Mouse (Mus musculus) forebrain, postnatal 0 days (tissue): ENCODE data around the gene Cmklr1. TPM values are rescaled to one million over a fixed set of nuclear protein-coding genes. Genes with fewer than 3 reads are reported as not detected.

Experiments
- ATAC-seq: fragments of 200-750 bp; cut with Nextera tagmentation; 2 replicates; pipeline ENCODE4 v1.8.0; 2017; ENCODE audit warnings: mild to moderate bottlenecking, moderate library complexity
- DNase-seq: peaks from one replicate; pipeline ENCODE4 v3.0.0-alpha.2; 2015
- H3K27ac ChIP-seq: fragments of 300-500 bp; sonication (generic); 2 replicates; pipeline ENCODE4 v1.5.1; 2014; ENCODE audit warnings: low read depth, mild to moderate bottlenecking, antibody characterized with exemption, low read length, moderate library complexity, mixed read lengths
- H3K27me3 ChIP-seq: fragments of 300-500 bp; sonication (generic); 2 replicates; pipeline ENCODE4 v1.6.1; 2014; ENCODE audit warnings: mild to moderate bottlenecking, low read length, mixed read lengths; ENCODE audit not compliant: insufficient read depth
- H3K36me3 ChIP-seq: fragments of 300-500 bp; sonication (generic); 2 replicates; pipeline ENCODE4 v1.6.1; 2014; ENCODE audit warnings: mild to moderate bottlenecking, moderate library complexity; ENCODE audit not compliant: insufficient read depth
- H3K4me1 ChIP-seq: fragments of 300-500 bp; sonication (generic); 2 replicates; pipeline ENCODE4 v1.6.1; 2014; ENCODE audit warnings: antibody characterized with exemption; ENCODE audit not compliant: insufficient read depth
- H3K4me2 ChIP-seq: fragments of 300-500 bp; sonication (generic); 2 replicates; pipeline ENCODE4 v1.6.1; 2014; ENCODE audit warnings: low read depth, mild to moderate bottlenecking, moderate library complexity
- H3K4me3 ChIP-seq: fragments of 300-500 bp; sonication (generic); 2 replicates; pipeline ENCODE4 v1.5.1; 2014; ENCODE audit warnings: low read depth, low read length, mixed read lengths
- H3K9ac ChIP-seq: fragments of 300-500 bp; sonication (generic); 2 replicates; pipeline ENCODE4 v1.6.1; 2014; ENCODE audit warnings: mild to moderate bottlenecking
- H3K9me3 ChIP-seq: fragments of 300-500 bp; sonication (generic); 2 replicates; pipeline ENCODE4 v1.6.1; 2016; ENCODE audit warnings: low read length
- CTCF ChIP-seq: sonication (generic); IDR thresholded peaks from 2 replicates; pipeline ENCODE4 v1.5.1; 2016; ENCODE audit warnings: antibody characterized with exemption, control low read depth, low read depth
- WGBS: fragments of 180-500 bp; shearing (Covaris S2); extraction: QIAGEN DNeasy Blood & Tissue Kit; methylation state at CpG from one replicate; pipeline ENCODE4 v1.1.7; 2014; 5-methylcytosine and 5-hydroxymethylcytosine counted together
- polyA plus RNA-seq: library from polyadenylated mRNA; unstranded; fragments of >200 nt; fragmentation: Nextera tagmentation; extraction: Ambion mirVana; gene quantifications from 2 replicates; pipeline ENCODE4 v1.2.1, GENCODE M21; 2015
- total RNA-seq: library from RNA; depleted of rRNA; stranded (reverse); fragments of >200 nt; gene quantifications from 2 replicates; pipeline ENCODE4 v1.2.3, GENCODE M21; 2014

Gene Cmklr1
- total and polyA plus RNA-seq, 2 experiments from 2014 or later = 1.4 to 2.7 TPM

GRCm38 (mm10) chr5:113583424-113584162, 66.6 kb downstream of the Cmklr1 start:
- no peak overlapping the region for H3K4me3 ChIP-seq

GRCm38 (mm10) chr5:113580801-113581200, 69.4 kb downstream of the Cmklr1 start:
- no peak for TF ChIP-seq CTCF
- DNase-seq (no peak), ATAC-seq (no peak)
- Histone ChIP-seq H3K4me2 (no peak overlapping the region), H3K4me1 (no peaks in the 10 kb centered on the region), H3K4me3 (no peak overlapping the region), H3K27me3 (no peaks in the 10 kb centered on the region), H3K9ac (no peak overlapping the region), H3K9me3 (no peaks in the 10 kb centered on the region), H3K27ac (no peak overlapping the region), H3K36me3 (no peaks in the 10 kb centered on the region)
- 59% methylated on average over 9 of the region's 9 CpGs for WGBS

More at GRCm38 (mm10) chr5:113583424-113584162, 66.6 kb downstream of the Cmklr1 start:
- WGBS = 72% methylated on average over 5 of the region's 5 CpGs
- H3K4me1 ChIP-seq = no peaks in the 10 kb centered on the region
- DNase-seq (no peak), ATAC-seq (no peak)
- no peaks in the 10 kb centered on the region for H3K36me3 ChIP-seq
- H3K4me2 ChIP-seq = no peak overlapping the region
- no peak overlapping the region for H3K27ac ChIP-seq
- H3K27me3 ChIP-seq = no peaks in the 10 kb centered on the region
- no peak overlapping the region for H3K9ac ChIP-seq
- no peak for TF ChIP-seq CTCF
- H3K9me3 ChIP-seq = no peaks in the 10 kb centered on the region

- Histone ChIP-seq H3K4me2 (no peak overlapping the region), H3K27ac (no peak overlapping the region), H3K27me3 (no peaks in the 10 kb centered on the region), H3K36me3 (no peaks in the 10 kb centered on the region), H3K4me1 (no peaks in the 10 kb centered on the region), H3K9ac (no peak overlapping the region), H3K4me3 (no peak overlapping the region), H3K9me3 (no peaks in the 10 kb centered on the region)
- DNase-seq (peak; percentile 75), ATAC-seq (peak; percentile 40)
- 53% methylated on average over 8 of the region's 8 CpGs for WGBS
- TF ChIP-seq CTCF = peak; percentile 82
These were observed 70.0 kb downstream of the Cmklr1 start for GRCm38 (mm10) chr5:113580248-113580647.

GRCm38 (mm10) chr5:113579128-113579527, 71.1 kb downstream of the Cmklr1 start:
- no peak overlapping the region for H3K4me3 ChIP-seq
- H3K27ac ChIP-seq = no peak overlapping the region
- H3K9ac ChIP-seq = no peak overlapping the region
- H3K4me1 ChIP-seq = no peaks in the 10 kb centered on the region
- H3K4me2 ChIP-seq = no peak overlapping the region
- DNase-seq (no peak), ATAC-seq (no peak)
- H3K27me3 ChIP-seq = no peaks in the 10 kb centered on the region
- no peak for TF ChIP-seq CTCF
- 83% methylated on average over 4 of the region's 4 CpGs for WGBS
- H3K36me3 ChIP-seq = peaks cover 7% of the 10 kb centered on the region
- H3K9me3 ChIP-seq = no peaks in the 10 kb centered on the region

GRCm38 (mm10) chr5:113578428-113578827, 71.8 kb downstream of the Cmklr1 start:
- no peak overlapping the region for H3K27ac ChIP-seq
- no peak for TF ChIP-seq CTCF
- 69% methylated on average over 6 of the region's 6 CpGs for WGBS
- ATAC-seq (no peak), DNase-seq (no peak)
- H3K4me2 ChIP-seq = no peak overlapping the region
- no peaks in the 10 kb centered on the region for H3K9me3 ChIP-seq
- no peak overlapping the region for H3K9ac ChIP-seq
- no peak overlapping the region for H3K4me3 ChIP-seq
- peaks cover 11% of the 10 kb centered on the region for H3K36me3 ChIP-seq
- no peaks in the 10 kb centered on the region for H3K27me3 ChIP-seq
- no peaks in the 10 kb centered on the region for H3K4me1 ChIP-seq

- Histone ChIP-seq H3K9ac (no peak overlapping the region; the same call in 1 of the 2 replicates), H3K9me3 (no peaks in the 10 kb centered on the region), H3K4me1 (no peaks in the 10 kb centered on the region), H3K36me3 (peaks cover 11% of the 10 kb centered on the region), H3K27ac (no peak overlapping the region), H3K4me3 (no peak overlapping the region), H3K27me3 (no peaks in the 10 kb centered on the region), H3K4me2 (peak overlapping the region; percentile 31)
- ATAC-seq (peak; percentile 65), DNase-seq (peak; percentile 68)
- no peak for TF ChIP-seq CTCF
- 55% methylated on average over 7 of the region's 7 CpGs for WGBS
These were observed 72.7 kb downstream of the Cmklr1 start for GRCm38 (mm10) chr5:113577555-113577954.

- WGBS = 62% methylated on average over 7 of the region's 7 CpGs
- no peak overlapping the region for H3K27ac ChIP-seq
- no peak for DNase-seq
- no peaks in the 10 kb centered on the region for H3K9me3 ChIP-seq
- H3K4me3 ChIP-seq = no peak overlapping the region
- H3K27me3 ChIP-seq = no peaks in the 10 kb centered on the region
- no peak overlapping the region for H3K4me2 ChIP-seq
- no peak overlapping the region for H3K9ac ChIP-seq
- ATAC-seq = peak; percentile 43
- no peak for TF ChIP-seq CTCF
- peaks cover 11% of the 10 kb centered on the region for H3K36me3 ChIP-seq
- H3K4me1 ChIP-seq = no peaks in the 10 kb centered on the region
These were observed 80.0 kb downstream of the Cmklr1 start for GRCm38 (mm10) chr5:113570056-113570717.
